27 mouse cellular contexts compared by ENCODE assay signal in genomic region chr14:121234741-121235307, GRCm38 (mm10).
DNase-seq lines count a peak whose midpoint lies in the region; ATAC-seq lines count a peak whose summit lies in the region.
"Had no signal": no experiment of that assay in that cellular context is flagged by ENCODE, and none has a peak within 500 bp of the region (broad histone marks: within the 10 kb centered on the region; RNA-seq: fewer than 3 reads in every experiment).

No protein-coding gene starts in this region.

- no peaks in the 10 kb centered on the region for H3K27me3 ChIP-seq in kidney, embryonic 14.5 days (ENCODE audit: control insufficient read depth, insufficient read depth, low read length)
- H3K27me3 ChIP-seq in midbrain, embryonic 10.5 days (ENCODE audit: low read depth, poor library complexity, severe bottlenecking): no peaks in the 10 kb centered on the region
- H3K27me3 ChIP-seq in midbrain, embryonic 16.5 days (ENCODE audit: control insufficient read depth, insufficient read depth, low read depth, low read length): no peaks in the 10 kb centered on the region
- no peaks in the 10 kb centered on the region for H3K27me3 ChIP-seq in embryonic facial prominence, embryonic 11.5 days (ENCODE audit: control insufficient read depth, insufficient read depth, low read length)
- no peaks in the 10 kb centered on the region for H3K27me3 ChIP-seq in embryonic facial prominence, embryonic 15.5 days
- H3K27me3 ChIP-seq: heart, embryonic 13.5 days; midbrain, embryonic 15.5 days; neural tube, embryonic 13.5 days had no signal

- no peak overlapping the region for H3K4me2 ChIP-seq in kidney, embryonic 14.5 days (replicated peaks; ENCODE audit: low read depth, low read length)
- H3K4me2 ChIP-seq in midbrain, embryonic 16.5 days (ENCODE audit: low read length): no peak overlapping the region
- H3K4me2 ChIP-seq in embryonic facial prominence, embryonic 11.5 days (ENCODE audit: low read depth, low read length): no peak overlapping the region
- no peak overlapping the region for H3K4me2 ChIP-seq in embryonic facial prominence, embryonic 15.5 days (replicated peaks)
- H3K4me2 ChIP-seq: heart, embryonic 13.5 days; midbrain, embryonic 15.5 days; neural tube, embryonic 13.5 days had no signal

- H3K4me3 ChIP-seq in kidney, embryonic 14.5 days (ENCODE audit: low read length): no peak overlapping the region
- 0 out of 2 replicates have a peak overlapping the region, but pooled peaks have one; percentile 7 for H3K4me3 ChIP-seq in midbrain, embryonic 10.5 days
- H3K4me3 ChIP-seq in midbrain, embryonic 16.5 days (ENCODE audit: low read depth, low read length): no peak overlapping the region
- no peak overlapping the region for H3K4me3 ChIP-seq in embryonic facial prominence, embryonic 11.5 days (ENCODE audit: low read depth, low read length)
- H3K4me3 ChIP-seq in embryonic facial prominence, embryonic 15.5 days (replicated peaks): no peak overlapping the region
- H3K4me3 ChIP-seq: heart, embryonic 13.5 days; layer of hippocampus, adult 2 months; left cerebral cortex, adult 2 months; midbrain, embryonic 15.5 days; neural tube, embryonic 13.5 days had no signal

- H3K4me1 ChIP-seq in kidney, embryonic 14.5 days (ENCODE audit: control insufficient read depth, insufficient read depth, low read length): no peaks in the 10 kb centered on the region
- H3K4me1 ChIP-seq in midbrain, embryonic 10.5 days: peaks cover 42% of the 10 kb centered on the region
- peaks cover 8% of the 10 kb centered on the region; the same call in 1 of the 2 replicates for H3K4me1 ChIP-seq in midbrain, embryonic 16.5 days (ENCODE audit: control insufficient read depth, insufficient read depth, low read length)
- H3K4me1 ChIP-seq in embryonic facial prominence, embryonic 11.5 days (ENCODE audit: control insufficient read depth, insufficient read depth, low read length): no peaks in the 10 kb centered on the region
- peaks cover 6% of the 10 kb centered on the region for H3K4me1 ChIP-seq in embryonic facial prominence, embryonic 15.5 days

- DNase-seq in kidney, adult 18-20 months: no peak
- no peak for DNase-seq in midbrain, embryonic 10.5 days (ENCODE audit: low spot score)
- DNase-seq in embryonic facial prominence, embryonic 11.5 days (ENCODE audit: low spot score): peak; percentile 49
- DNase-seq in right cerebral cortex, postnatal 4 days: no peak
- no peak for DNase-seq in urinary bladder, postnatal 36 days (ENCODE audit: low spot score in 2 of 2)
- DNase-seq: adrenal gland, postnatal 36 days; B cell, adult 2 months; cerebellum, adult 18-20 months; cerebellum, postnatal 10 days; forebrain, postnatal 0 days; heart, postnatal 10 days; kidney, postnatal 10 days; liver; lung, adult 2 months; lung, postnatal 10 days; thymus, postnatal 4 days had no signal

- no peak overlapping the region for H3K9ac ChIP-seq in kidney, embryonic 14.5 days (ENCODE audit: low read depth, low read length)
- no peak overlapping the region; the same call in 1 of the 2 replicates for H3K9ac ChIP-seq in midbrain, embryonic 16.5 days (ENCODE audit: low read depth, low read length)
- no peak overlapping the region for H3K9ac ChIP-seq in embryonic facial prominence, embryonic 11.5 days (replicated peaks; ENCODE audit: low read length)
- H3K9ac ChIP-seq in embryonic facial prominence, embryonic 15.5 days: no peak overlapping the region
- H3K9ac ChIP-seq: forebrain, postnatal 0 days; heart, embryonic 13.5 days; liver, embryonic 14.5 days; midbrain, embryonic 15.5 days; neural tube, embryonic 13.5 days had no signal

- H3K27ac ChIP-seq in kidney, embryonic 14.5 days (ENCODE audit: low read depth, low read length): no peak overlapping the region; the same call in 1 of the 2 replicates
- peak overlapping the region; percentile 71 for H3K27ac ChIP-seq in midbrain, embryonic 10.5 days (replicated peaks)
- H3K27ac ChIP-seq in midbrain, embryonic 16.5 days (ENCODE audit: low read length): no peak overlapping the region
- H3K27ac ChIP-seq in embryonic facial prominence, embryonic 11.5 days (replicated peaks; ENCODE audit: low read depth, low read length): no peak overlapping the region
- H3K27ac ChIP-seq in embryonic facial prominence, embryonic 15.5 days (replicated peaks): no peak overlapping the region
- H3K27ac ChIP-seq: heart, embryonic 13.5 days; layer of hippocampus, adult 2 months; left cerebral cortex, adult 2 months; liver, embryonic 14.5 days; macrophage; neural tube, embryonic 13.5 days had no signal

- WGBS in kidney, embryonic 14.5 days: 23% methylated on average over 12 of the region's 12 CpGs
- WGBS in midbrain, embryonic 10.5 days: 25% methylated on average over 12 of the region's 12 CpGs
- 16% methylated on average over 12 of the region's 12 CpGs for WGBS in midbrain, embryonic 16.5 days
- WGBS in embryonic facial prominence, embryonic 11.5 days: 30% methylated on average over 12 of the region's 12 CpGs
- 37% methylated on average over 12 of the region's 12 CpGs for WGBS in embryonic facial prominence, embryonic 15.5 days

- no peaks in the 10 kb centered on the region for H3K9me3 ChIP-seq in kidney, embryonic 14.5 days (ENCODE audit: control insufficient read depth, low read length)
- H3K9me3 ChIP-seq in midbrain, embryonic 10.5 days (replicated peaks): no peaks in the 10 kb centered on the region
- no peaks in the 10 kb centered on the region for H3K9me3 ChIP-seq in midbrain, embryonic 16.5 days (replicated peaks; ENCODE audit: control insufficient read depth, low read length, poor library complexity, severe bottlenecking)
- H3K9me3 ChIP-seq in embryonic facial prominence, embryonic 11.5 days (replicated peaks; ENCODE audit: control insufficient read depth, low read length): no peaks in the 10 kb centered on the region
- H3K9me3 ChIP-seq in embryonic facial prominence, embryonic 15.5 days (replicated peaks): no peaks in the 10 kb centered on the region
- H3K9me3 ChIP-seq: heart, embryonic 13.5 days; midbrain, embryonic 15.5 days; neural tube, embryonic 13.5 days had no signal

- ATAC-seq in kidney, embryonic 14.5 days (ENCODE audit: low FRiP score, low TSS enrichment): peak; percentile 77
- ATAC-seq in midbrain, embryonic 16.5 days: no peak
- peak; percentile 78 for ATAC-seq in embryonic facial prominence, embryonic 11.5 days (replicated peaks; ENCODE audit: insufficient number of reproducible peaks, low FRiP score, low TSS enrichment, low read depth)
- ATAC-seq in embryonic facial prominence, embryonic 15.5 days (ENCODE audit: insufficient number of reproducible peaks, low FRiP score, low TSS enrichment, low read depth): peak; percentile 68
- ATAC-seq: forebrain, postnatal 0 days; intestine, postnatal 0 days; midbrain, embryonic 15.5 days had no signal

- H3K36me3 ChIP-seq in kidney, embryonic 14.5 days (ENCODE audit: control insufficient read depth, insufficient read depth, low read length): peaks cover 66% of the 10 kb centered on the region
- peaks cover 55% of the 10 kb centered on the region for H3K36me3 ChIP-seq in midbrain, embryonic 10.5 days
- H3K36me3 ChIP-seq in midbrain, embryonic 16.5 days (ENCODE audit: control insufficient read depth, insufficient read depth, low read length): peaks cover 26% of the 10 kb centered on the region
- H3K36me3 ChIP-seq in embryonic facial prominence, embryonic 11.5 days (replicated peaks; ENCODE audit: control insufficient read depth, insufficient read depth, low read depth, low read length): peaks cover 8% of the 10 kb centered on the region
- peaks cover 63% of the 10 kb centered on the region for H3K36me3 ChIP-seq in embryonic facial prominence, embryonic 15.5 days
